Mouse (Mus musculus) E14TG2a.4 (cell line): ENCODE measurements around the gene Krtcap3.

Source experiments
- H3K27me3 ChIP-seq: 2 replicates; pipeline ENCODE4 v1.6.1; 2014; ENCODE audit warnings: low read length, control low read depth; ENCODE audit not compliant: insufficient read depth
- H3K36me3 ChIP-seq: 2 replicates; pipeline ENCODE4 v1.6.1; 2014; ENCODE audit warnings: low read length, control low read depth; ENCODE audit not compliant: insufficient read depth
- H3K4me1 ChIP-seq: replicated peaks from 2 replicates; pipeline ENCODE4 v1.6.1; 2014; ENCODE audit warnings: low read depth, low read length, control low read depth
- H3K4me3 ChIP-seq: replicated peaks from 2 replicates; pipeline ENCODE4 v1.5.1; 2014; ENCODE audit warnings: mild to moderate bottlenecking, low read length
- H3K9me3 ChIP-seq: 2 replicates; pipeline ENCODE4 v1.6.1; 2014; ENCODE audit warnings: low read length, control low read depth
- CTCF ChIP-seq: conservative IDR thresholded peaks from 2 replicates; pipeline ENCODE4 v1.5.1; 2014; ENCODE audit warnings: low read length
- NANOG ChIP-seq: IDR thresholded peaks from 2 replicates; pipeline ENCODE4 v1.6.1; 2014; ENCODE audit warnings: borderline replicate concordance, low read length, mixed read lengths
- POU5F1 ChIP-seq: IDR thresholded peaks from 2 replicates; pipeline ENCODE4 v1.6.1; 2014; ENCODE audit warnings: low read length, borderline replicate concordance

Krtcap3 gene

GRCm38 (mm10) chr5:31250716-31251115, 775 bp upstream of the Krtcap3 start:
- Histone ChIP-seq H3K4me3 (peak overlapping the region; percentile 81), H3K4me1 (peaks cover 46% of the 10 kb centered on the region), H3K36me3 (peaks cover 85% of the 10 kb centered on the region), H3K9me3 (no peaks in the 10 kb centered on the region), H3K27me3 (peaks cover 7% of the 10 kb centered on the region)
- TF ChIP-seq NANOG: no peak

GRCm38 (mm10) chr5:31252151-31252550, 660 bp downstream of the Krtcap3 start:
- peak overlapping the region; percentile 81 for H3K4me3 ChIP-seq
- H3K36me3 ChIP-seq: peaks cover 82% of the 10 kb centered on the region
- peaks cover 7% of the 10 kb centered on the region for H3K27me3 ChIP-seq
- no peaks in the 10 kb centered on the region for H3K9me3 ChIP-seq
- peaks cover 52% of the 10 kb centered on the region for H3K4me1 ChIP-seq
- TF ChIP-seq POU5F1 (no peak), CTCF (no peak), NANOG (no peak)

- H3K4me1 ChIP-seq: peaks cover 55% of the 10 kb centered on the region
- H3K4me3 ChIP-seq: peak overlapping the region; percentile 81; the same call in 1 of the 2 replicates
- TF ChIP-seq NANOG: no peak
- peak; percentile 9; the same call in 1 of the 2 replicates for TF ChIP-seq CTCF
- H3K36me3 ChIP-seq: peaks cover 82% of the 10 kb centered on the region
- H3K9me3 ChIP-seq: no peaks in the 10 kb centered on the region
- H3K27me3 ChIP-seq: peaks cover 7% of the 10 kb centered on the region
These were observed 1.5 kb downstream of the Krtcap3 start for GRCm38 (mm10) chr5:31252795-31253545.

GRCm38 (mm10) chr5:31253806-31254205, 2.3 kb downstream of the Krtcap3 start:
- H3K4me3 ChIP-seq: no peak overlapping the region
- H3K4me1 ChIP-seq: peaks cover 55% of the 10 kb centered on the region
- H3K9me3 ChIP-seq: no peaks in the 10 kb centered on the region
- peaks cover 7% of the 10 kb centered on the region for H3K27me3 ChIP-seq
- no peak for TF ChIP-seq NANOG
- no peak for TF ChIP-seq POU5F1
- TF ChIP-seq CTCF: no peak
- H3K36me3 ChIP-seq: peaks cover 74% of the 10 kb centered on the region

- Histone ChIP-seq H3K4me1 (peaks cover 55% of the 10 kb centered on the region), H3K27me3 (peaks cover 7% of the 10 kb centered on the region), H3K36me3 (peaks cover 72% of the 10 kb centered on the region), H3K9me3 (no peaks in the 10 kb centered on the region), H3K4me3 (0 out of 2 replicates have a peak overlapping the region, but pooled peaks have one; percentile 14)
- no peak for TF ChIP-seq POU5F1
- TF ChIP-seq CTCF: no peak
- TF ChIP-seq NANOG: no peak
These were observed 3.0 kb downstream of the Krtcap3 start for GRCm38 (mm10) chr5:31254452-31254851.

- peaks cover 72% of the 10 kb centered on the region for H3K36me3 ChIP-seq
- TF ChIP-seq NANOG: no peak
- no peak for TF ChIP-seq POU5F1
- no peak for TF ChIP-seq CTCF
- H3K27me3 ChIP-seq: peaks cover 7% of the 10 kb centered on the region
- no peaks in the 10 kb centered on the region for H3K9me3 ChIP-seq
- 0 out of 2 replicates have a peak overlapping the region, but pooled peaks have one; percentile 14 for H3K4me3 ChIP-seq
- peaks cover 55% of the 10 kb centered on the region for H3K4me1 ChIP-seq
These were observed 3.4 kb downstream of the Krtcap3 start for GRCm38 (mm10) chr5:31254901-31255300.

GRCm38 (mm10) chr5:31255381-31255780, 3.9 kb downstream of the Krtcap3 start:
- H3K36me3 ChIP-seq: peaks cover 72% of the 10 kb centered on the region
- peaks cover 55% of the 10 kb centered on the region for H3K4me1 ChIP-seq
- peaks cover 7% of the 10 kb centered on the region for H3K27me3 ChIP-seq
- H3K9me3 ChIP-seq: no peaks in the 10 kb centered on the region
- TF ChIP-seq CTCF (no peak), NANOG (no peak), POU5F1 (no peak)
- no peak overlapping the region for H3K4me3 ChIP-seq

- Histone ChIP-seq H3K9me3 (no peaks in the 10 kb centered on the region), H3K36me3 (peaks cover 72% of the 10 kb centered on the region), H3K4me1 (peaks cover 49% of the 10 kb centered on the region), H3K27me3 (peaks cover 7% of the 10 kb centered on the region), H3K4me3 (no peak overlapping the region)
- TF ChIP-seq CTCF: no peak
These were observed 4.5 kb downstream of the Krtcap3 start for GRCm38 (mm10) chr5:31255971-31256370.

- Histone ChIP-seq H3K27me3 (no peaks in the 10 kb centered on the region), H3K9me3 (no peaks in the 10 kb centered on the region), H3K4me1 (peaks cover 37% of the 10 kb centered on the region), H3K4me3 (no peak overlapping the region), H3K36me3 (peaks cover 83% of the 10 kb centered on the region)
- no peak for TF ChIP-seq CTCF
- no peak for TF ChIP-seq NANOG
- TF ChIP-seq POU5F1: no peak
These were observed 6.1 kb downstream of the Krtcap3 start for GRCm38 (mm10) chr5:31257616-31258015.
